Mouse (Mus musculus) heart, postnatal 14 days (tissue): ENCODE measurements around the gene Dad1. TPM values are rescaled to one million over a fixed set of nuclear protein-coding genes. Genes with fewer than 3 reads are reported as not detected.
A peak's percentile ranks its signal among the peaks of the same experiment; 100 is the strongest.
"Not testable (repeated sequence)": the region's sequence is repeated elsewhere in the genome, so short reads cannot be mapped to it uniquely, and the experiment has no call there.

Source experiments
- DNase-seq, 2 experiments: peaks; one replicate each; pipeline ENCODE4 v3.0.0; 2021 to 2022
- intact Hi-C: fragments of 180-260 bp; cut with DNase I; formaldehyde crosslinking; loops from one replicate; pipeline ENCODE4 v1.15.1; 2025
- total RNA-seq, 2 experiments: library from RNA; stranded (reverse); gene quantifications; 2 replicates each; pipeline ENCODE4 v1.2.3; 2021

The Dad1 gene
- total RNA-seq, 2 experiments from 2014 or later = 104 TPM

- intact Hi-C loops = loop anchor here (5.0 to 10.0 kb wide), 3 partner anchors 108 to 838 kb away; partner anchors contain the start of genes Oxa1l, Prmt5, Thtpa and Zfhx2
- DNase-seq = no peak
Observed at GRCm38 (mm10) chr14:54254670-54255202, 832 bp upstream of the Dad1 start.

GRCm38 (mm10) chr14:54250122-54250521, 3.8 kb downstream of the Dad1 start:
- no peak for DNase-seq

GRCm38 (mm10) chr14:54249326-54249725, 4.6 kb downstream of the Dad1 start:
- intact Hi-C loops = no loop called here
- no peak for DNase-seq

More at GRCm38 (mm10) chr14:54250122-54250521, 3.8 kb downstream of the Dad1 start:
- intact Hi-C loops = loop anchor here (5.0 to 10.0 kb wide), 3 partner anchors 112 to 842 kb away; partner anchors contain the start of genes Oxa1l, Prmt5, Thtpa and Zfhx2

DNA sequence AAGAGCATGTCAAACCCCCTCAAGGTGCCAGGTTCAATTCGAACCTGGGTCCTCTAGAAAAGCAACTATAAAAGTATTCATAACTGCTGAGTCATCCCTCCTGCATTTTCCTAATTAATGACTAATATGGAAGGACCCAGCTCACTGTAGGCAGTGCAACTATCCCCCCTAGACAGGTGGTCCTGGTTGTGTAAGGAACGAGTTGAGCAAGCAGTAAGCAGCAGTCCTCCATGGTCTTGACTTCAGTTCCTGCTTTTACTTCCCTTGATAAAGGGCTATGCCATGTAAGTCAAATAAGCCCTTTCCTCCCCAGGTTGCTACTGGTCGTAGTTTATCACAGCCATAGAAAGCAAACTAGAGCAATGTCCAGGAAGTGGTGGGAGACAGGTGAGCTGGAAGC, 7.7 kb downstream of the Dad1 start:
- intact Hi-C loops = no loop called here
- no peak for DNase-seq

DNA sequence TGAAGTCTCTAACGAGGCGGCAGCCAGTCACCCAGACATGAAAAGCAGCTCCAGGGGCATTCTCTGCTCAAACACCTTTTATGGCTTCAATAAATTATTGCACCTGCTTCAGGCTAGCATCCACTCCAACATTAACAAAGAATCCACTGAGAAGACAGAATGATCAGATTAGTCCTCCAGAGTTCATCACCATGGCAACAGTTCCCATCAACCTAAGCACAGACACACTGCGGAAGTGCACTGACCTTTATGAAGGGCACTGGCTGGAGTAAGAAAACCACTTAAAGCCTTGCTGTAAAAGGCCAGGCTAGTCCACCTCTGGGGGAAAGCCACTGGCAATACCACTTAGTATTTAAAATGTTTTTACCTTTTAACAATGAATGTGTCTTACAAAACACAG, 9.7 kb downstream of the Dad1 start:
- intact Hi-C loops = no loop called here
- no peak for DNase-seq

DNA sequence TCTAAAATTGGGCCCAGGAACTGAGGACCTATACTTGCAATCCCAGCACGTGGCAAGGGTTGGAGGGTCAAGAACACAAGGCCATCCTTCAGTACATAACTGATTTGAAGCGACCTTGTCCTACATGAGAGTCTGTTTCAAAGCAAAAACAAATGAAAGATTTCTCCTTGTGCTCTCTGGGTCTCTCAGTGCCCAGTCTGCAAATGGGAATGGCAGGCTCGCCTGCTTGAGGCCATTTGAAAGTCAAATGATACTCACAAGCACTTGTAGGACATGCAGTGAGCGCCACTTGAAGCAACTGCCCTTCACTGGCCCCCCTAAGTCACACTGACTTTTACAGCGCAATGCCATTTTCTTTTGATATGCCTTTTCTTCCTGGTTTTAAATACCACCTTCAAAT, 13.4 kb downstream of the Dad1 start:
- intact Hi-C loops = no loop called here
- DNase-seq = no peak

GRCm38 (mm10) chr14:54239002-54239736, 14.7 kb downstream of the Dad1 start:
- peak; percentile 87 to 93 for DNase-seq
- intact Hi-C loops = loop anchor here (1.0 to 5.0 kb wide), 2 partner anchors 89 to 123 kb away; partner anchors contain the start of gene Oxa1l

- no peak for DNase-seq
- intact Hi-C loops = loop anchor here (5.0 kb wide), 1 partner anchor 125 kb away; the partner anchor contains the start of gene Oxa1l
Observed at GRCm38 (mm10) chr14:54236881-54237280, 17.0 kb downstream of the Dad1 start.

GRCm38 (mm10) chr14:54235825-54236540, 17.9 kb downstream of the Dad1 start:
- intact Hi-C loops = loop anchor here (5.0 kb wide), 1 partner anchor 126 kb away; the partner anchor contains the start of gene Oxa1l
- no peak for DNase-seq

- DNase-seq = no peak
- intact Hi-C loops = loop anchor here (5.0 kb wide), 1 partner anchor 128 kb away; the partner anchor contains the start of gene Oxa1l
Observed at GRCm38 (mm10) chr14:54234231-54235040, 19.5 kb downstream of the Dad1 start.

GRCm38 (mm10) chr14:54233559-54234143, 20.3 kb downstream of the Dad1 start:
- DNase-seq = peak in 1 of 2 experiments; percentile 34
- intact Hi-C loops = no loop called here

GRCm38 (mm10) chr14:54232811-54233558, 20.9 kb downstream of the Dad1 start:
- intact Hi-C loops = no loop called here
- DNase-seq = peak; percentile 43 to 56

DNA sequence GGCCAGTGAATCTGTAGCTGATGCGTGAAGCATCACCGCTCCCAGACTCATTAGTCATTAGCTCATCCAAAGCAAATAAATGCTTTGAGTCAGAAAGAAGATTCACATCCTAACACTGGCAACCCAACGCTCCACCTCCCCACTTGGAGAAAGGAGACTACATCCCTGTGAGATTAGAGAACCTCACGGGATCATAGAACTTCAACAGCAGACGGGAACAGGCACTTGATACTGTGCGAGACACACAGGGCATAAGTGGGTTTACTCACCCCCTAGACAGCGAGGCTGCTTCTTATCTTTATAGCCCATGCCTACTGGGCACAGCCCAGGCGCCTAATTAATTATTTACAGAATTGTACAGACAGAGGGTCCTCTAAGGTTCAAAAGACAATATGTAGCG, 21.8 kb downstream of the Dad1 start:
- intact Hi-C loops = no loop called here
- DNase-seq = no peak

GRCm38 (mm10) chr14:54231176-54231956, 22.5 kb downstream of the Dad1 start:
- DNase-seq = no peak
- intact Hi-C loops = loop anchor here (1.0 kb wide), 1 partner anchor 181 kb away; no protein-coding TSS in a partner anchor

DNA sequence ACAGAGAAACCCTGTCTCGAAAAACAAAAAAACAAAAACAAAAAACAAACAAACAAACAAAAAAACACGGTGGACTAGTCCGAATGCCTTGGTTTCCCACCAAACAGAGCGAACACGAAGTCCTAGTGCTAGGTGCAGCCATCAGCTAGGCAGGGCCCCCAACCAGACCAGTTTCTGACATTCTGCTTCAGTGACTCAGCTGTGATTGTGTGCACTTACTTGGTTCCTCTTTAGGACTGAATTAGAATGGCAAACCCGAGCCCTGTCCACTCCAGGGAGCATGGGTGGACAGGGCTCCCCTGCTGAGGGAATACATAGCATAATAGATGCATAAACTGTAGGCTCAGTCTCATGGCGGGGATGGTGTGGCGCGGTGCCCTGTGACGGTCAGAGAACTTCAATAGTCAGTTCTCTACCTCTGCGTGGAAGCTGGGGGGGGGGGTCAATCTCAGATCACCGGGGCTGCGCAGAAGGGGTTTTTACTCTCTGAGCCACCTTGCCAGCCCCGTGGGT, 23.2 kb downstream of the Dad1 start:
- intact Hi-C loops = loop anchor here (1.0 kb wide), 1 partner anchor 182 kb away; no protein-coding TSS in a partner anchor
- no peak for DNase-seq

- not testable (repeated sequence) for DNase-seq
- intact Hi-C loops = loop anchor here (2.0 to 5.0 kb wide), 2 partner anchors 347 to 413 kb away; partner anchors contain the start of gene Ajuba
Observed at GRCm38 (mm10) chr14:54229849-54230248, 24.1 kb downstream of the Dad1 start.

DNA sequence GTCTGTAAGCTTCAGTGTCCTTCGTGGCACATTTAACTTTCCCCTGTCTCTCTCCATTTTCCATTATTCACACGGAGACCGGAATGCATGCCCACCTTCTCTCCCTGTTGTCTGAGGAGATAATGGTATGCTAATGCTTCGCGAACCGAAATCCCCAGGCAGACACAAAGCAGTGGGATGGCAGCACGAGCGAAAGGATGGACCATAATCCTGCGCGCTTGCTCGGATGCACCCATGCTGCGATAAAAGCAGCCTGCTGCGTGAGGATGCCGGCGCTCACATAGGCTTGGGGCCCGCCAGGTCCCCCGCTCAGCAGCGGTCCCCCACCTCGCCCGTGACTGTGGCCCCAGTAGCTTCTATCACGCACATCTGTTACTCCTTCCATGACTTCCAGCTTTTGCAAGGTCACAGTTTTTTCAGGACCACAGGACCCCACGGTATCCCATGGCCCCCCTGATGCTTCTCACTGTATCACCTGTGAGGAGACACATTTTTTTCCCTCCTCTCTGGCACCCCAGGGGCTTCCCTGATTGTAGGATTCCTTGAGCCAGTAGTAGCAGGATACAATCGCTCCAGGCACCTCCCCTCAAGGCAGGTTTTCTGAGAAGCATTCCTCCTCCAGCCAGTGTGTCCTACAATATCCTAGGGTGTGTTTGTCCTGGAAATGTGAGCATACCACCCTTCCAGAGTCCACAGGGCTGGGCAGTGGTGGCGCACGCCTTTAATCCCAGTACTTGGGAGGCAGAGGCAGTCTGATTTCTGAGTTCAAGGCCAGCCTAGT, 24.8 kb downstream of the Dad1 start:
- no peak for DNase-seq
- intact Hi-C loops = loop anchor here (1.0 to 5.0 kb wide), 4 partner anchors 220 to 414 kb away; partner anchors contain the start of gene Ajuba
